Mouse (Mus musculus): ENCODE measurements around the gene Ptprf.

The Ptprf gene

GRCm38 (mm10) chr4:118216726-118217595 lies 74.2 kb downstream of the Ptprf start:
- DNase-seq (ENCODE audit: low read depth, low spot score) = peak; percentile 70

DNA sequence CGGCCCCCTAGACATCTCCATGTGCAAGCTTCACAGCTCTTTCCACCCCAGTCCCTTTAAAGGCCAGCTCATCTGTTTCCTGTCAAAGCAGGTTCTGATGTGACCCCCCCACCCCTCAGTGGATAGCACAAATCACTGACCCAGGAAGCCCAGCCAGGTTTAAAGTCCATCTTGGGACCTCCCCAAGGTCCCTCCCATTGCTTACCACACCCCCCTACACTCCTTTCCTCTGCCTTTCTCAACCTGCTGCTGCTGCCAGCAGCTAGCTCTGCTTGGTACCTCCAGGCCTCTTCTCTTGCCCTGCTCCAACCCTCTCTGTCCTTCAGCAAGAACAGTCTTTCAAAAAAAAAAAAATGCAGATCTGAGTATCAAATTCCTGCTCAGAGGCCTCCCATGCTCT lies 76.3 kb downstream of the Ptprf start:
- DNase-seq (ENCODE audit: low read depth, low spot score) = no peak

DNA sequence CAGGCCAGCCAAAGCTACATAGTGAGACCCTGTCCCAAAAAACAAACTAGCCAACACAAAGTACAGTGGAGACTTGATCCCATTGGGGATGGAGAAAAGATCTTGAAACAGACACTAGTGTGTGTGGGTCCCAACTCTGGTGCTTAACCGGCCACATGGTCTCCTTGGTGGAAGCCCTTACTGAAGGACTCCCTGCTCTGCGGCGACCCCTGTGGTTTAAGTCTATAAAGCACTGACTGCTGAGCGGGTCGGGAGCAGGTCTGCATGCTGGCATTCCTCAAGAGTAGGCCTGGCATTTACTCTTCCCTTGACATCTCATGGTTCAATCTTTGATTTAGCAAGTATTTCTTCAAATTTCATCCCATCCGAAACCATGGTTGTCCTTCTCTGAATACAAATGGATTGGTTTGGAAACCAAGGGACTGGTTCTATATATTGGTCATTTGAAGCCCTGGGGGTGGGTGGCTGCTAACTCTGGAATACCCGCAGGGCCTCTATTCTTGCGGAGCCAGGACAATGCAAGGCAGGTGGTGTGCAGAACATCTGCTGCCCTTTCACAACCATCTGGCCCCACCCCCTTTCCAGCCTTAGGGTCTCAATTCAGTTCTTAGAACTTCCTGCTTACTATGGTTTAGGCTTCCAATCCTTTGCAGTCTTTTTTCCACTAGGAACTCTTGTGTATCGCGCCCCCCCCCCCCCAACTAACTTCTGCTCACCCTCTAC lies 84.1 kb downstream of the Ptprf start:
- DNase-seq (ENCODE audit: low read depth, low spot score) = peak; percentile 55

DNA sequence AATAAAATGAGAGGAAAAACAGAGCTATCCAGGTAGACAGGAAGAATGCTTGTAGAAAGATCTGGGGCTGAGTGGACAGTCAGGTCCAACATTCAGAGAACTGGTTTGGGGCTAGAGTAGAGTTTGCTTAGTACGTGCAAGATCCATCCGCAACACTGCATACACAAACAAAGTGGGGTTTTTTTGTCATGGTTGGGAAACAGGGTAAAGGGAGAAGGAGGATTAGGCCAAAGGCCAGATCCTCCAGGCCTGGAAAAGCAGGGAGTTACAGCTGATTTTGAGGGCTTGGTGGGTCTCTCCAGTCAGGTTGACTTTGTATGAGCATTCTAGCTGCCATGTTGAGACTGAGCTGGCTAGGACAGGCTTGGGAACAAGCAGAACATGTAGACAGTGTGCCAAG lies 85.3 kb downstream of the Ptprf start:
- DNase-seq (ENCODE audit: low read depth, low spot score) = no peak

- no peak for DNase-seq (ENCODE audit: low read depth, low spot score)
Measured at GRCm38 (mm10) chr4:118199093-118199492, 92.1 kb downstream of the Ptprf start.

- peak; percentile 94 for DNase-seq (ENCODE audit: low read depth, low spot score)
Measured at GRCm38 (mm10) chr4:118198606-118199005, 92.6 kb downstream of the Ptprf start.

GRCm38 (mm10) chr4:118196185-118196584 lies 95.0 kb downstream of the Ptprf start:
- no peak for DNase-seq (ENCODE audit: low read depth, low spot score)

DNA sequence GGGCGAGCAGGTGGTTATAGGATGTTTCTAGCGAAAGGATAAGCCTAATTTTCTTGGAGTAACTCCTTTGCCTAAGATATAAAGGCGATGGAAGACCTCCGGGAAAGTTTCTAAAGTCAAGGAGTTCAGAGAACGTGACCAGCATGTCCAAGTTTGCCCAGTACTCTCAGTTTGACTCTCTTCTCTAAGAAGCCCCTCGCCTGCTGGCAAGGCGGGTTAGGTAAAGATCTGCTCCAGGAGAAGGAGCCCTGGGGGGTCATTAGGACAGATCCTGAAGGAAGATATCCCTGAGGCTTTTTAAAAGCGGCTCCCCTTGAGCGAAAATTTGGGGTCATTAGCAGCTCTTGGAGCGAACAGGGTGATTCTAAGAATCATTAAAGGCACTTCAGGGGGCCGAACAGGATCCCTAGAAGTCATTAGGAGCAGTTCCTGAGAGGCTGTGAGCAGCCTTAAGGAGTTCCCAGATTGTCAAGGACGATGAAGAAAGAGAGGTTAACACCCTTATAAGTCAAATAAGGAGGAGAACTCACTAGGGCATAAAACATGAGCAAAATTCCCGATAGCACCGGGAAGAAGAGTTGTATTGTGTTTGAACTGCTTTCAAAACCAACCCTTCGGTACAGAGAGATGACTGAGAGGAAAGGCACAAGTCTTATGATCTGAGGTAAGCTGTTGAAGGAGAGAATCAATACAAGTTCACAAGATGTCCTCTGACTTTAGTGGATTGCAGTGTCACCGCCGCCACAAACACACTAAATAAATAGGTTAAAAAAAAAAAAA lies 110.7 kb downstream of the Ptprf start:
- DNase-seq (ENCODE audit: low read depth, low spot score) = no peak

- DNase-seq (ENCODE audit: low read depth, low spot score) = peak; percentile 100
Measured at GRCm38 (mm10) chr4:118179467-118180300, 111.5 kb downstream of the Ptprf start, which contains the start of gene Kdm4a. Gene Kdm4a, minus strand, starts transcription at chr4:118180043.

- DNase-seq (ENCODE audit: low read depth, low spot score) = no peak
Measured at GRCm38 (mm10) chr4:118178952-118179466, 112.2 kb downstream of the Ptprf start.

DNA sequence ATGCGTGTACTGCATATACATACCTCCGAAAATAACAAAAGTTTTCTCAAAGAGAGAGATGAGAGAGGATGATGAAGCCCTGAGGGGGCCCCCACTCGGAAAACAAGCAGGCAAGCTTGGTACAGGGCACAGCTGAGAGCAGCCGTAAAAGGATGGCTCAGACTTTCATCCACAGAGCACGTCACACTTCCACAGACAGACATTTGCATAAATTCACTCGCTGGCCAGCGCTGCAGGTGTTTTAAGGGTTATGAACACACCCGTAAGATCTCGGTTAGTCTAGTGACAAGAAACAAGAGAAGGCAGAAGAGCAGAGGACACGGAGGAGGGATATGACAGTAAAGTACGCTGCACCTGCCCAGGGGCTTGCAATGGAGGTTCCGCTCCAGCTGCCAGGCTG lies 118.7 kb downstream of the Ptprf start:
- DNase-seq (ENCODE audit: low read depth, low spot score) = no peak

- DNase-seq (ENCODE audit: low read depth, low spot score) = peak; percentile 80
Measured at GRCm38 (mm10) chr4:118171006-118171405, 120.2 kb downstream of the Ptprf start.

- DNase-seq (ENCODE audit: low read depth, low spot score) = no peak
Measured at GRCm38 (mm10) chr4:118162123-118162522, 129.1 kb downstream of the Ptprf start.

Data from R1 (cell line).